Mouse (Mus musculus) megakaryocyte progenitor cell, adult 5-6 weeks (primary cell): Measurements from ENCODE around the gene Lrrc57. TPM values are rescaled to one million over a fixed set of nuclear protein-coding genes. Genes with fewer than 3 reads are reported as not detected.
A peak's percentile ranks its signal among the peaks of the same experiment; 100 is the strongest.
"Not testable (repeated sequence)": the region's sequence is repeated elsewhere in the genome, so short reads cannot be mapped to it uniquely, and the experiment has no call there.

Experiments used
- ATAC-seq: replicated peaks from 2 replicates; pipeline ENCODE4 v1.8.0; 2016; ENCODE audit warnings: mild to moderate bottlenecking, moderate TSS enrichment, inconsistent platforms; ENCODE audit not compliant: poor library complexity
- total RNA-seq, 2 experiments: library from RNA; stranded (forward) in 1 of 2; stranded (reverse) in 1 of 2; fragments of 157-497, 149-512 nt in 1 of 2; fragments of 200-1000 nt in 1 of 2; gene quantifications; 2 replicates each; pipeline versions ENCODE4 v1.2.3 to v1.2.4; 2015 to 2017

The Lrrc57 gene
- total RNA-seq, 2 experiments from 2014 or later: 21.4 to 22.9 TPM

GRCm38 (mm10) chr2:120606021-120606690 is 3.2 kb downstream of the Lrrc57 start:
- ATAC-seq: peak; percentile 41

DNA sequence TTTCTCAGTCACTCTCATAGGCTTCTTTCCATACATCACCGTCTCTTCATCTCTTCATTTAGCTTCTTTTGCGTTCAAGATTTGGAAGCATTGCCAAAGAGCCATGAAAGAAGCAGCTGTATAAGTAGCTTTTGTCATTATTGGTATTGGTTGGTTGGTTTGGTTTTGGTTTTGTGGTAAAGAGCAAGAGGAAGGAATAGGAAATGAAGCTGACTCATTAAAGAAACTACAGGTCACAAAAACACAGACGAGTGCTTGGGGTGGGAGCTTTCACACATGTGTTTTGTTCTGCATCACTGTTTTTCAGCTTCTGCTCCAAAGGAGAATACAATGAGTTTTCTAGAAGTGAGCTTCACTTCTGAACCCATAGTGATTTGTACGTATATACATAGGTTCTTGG is 9.8 kb downstream of the Lrrc57 start:
- ATAC-seq: no peak

DNA sequence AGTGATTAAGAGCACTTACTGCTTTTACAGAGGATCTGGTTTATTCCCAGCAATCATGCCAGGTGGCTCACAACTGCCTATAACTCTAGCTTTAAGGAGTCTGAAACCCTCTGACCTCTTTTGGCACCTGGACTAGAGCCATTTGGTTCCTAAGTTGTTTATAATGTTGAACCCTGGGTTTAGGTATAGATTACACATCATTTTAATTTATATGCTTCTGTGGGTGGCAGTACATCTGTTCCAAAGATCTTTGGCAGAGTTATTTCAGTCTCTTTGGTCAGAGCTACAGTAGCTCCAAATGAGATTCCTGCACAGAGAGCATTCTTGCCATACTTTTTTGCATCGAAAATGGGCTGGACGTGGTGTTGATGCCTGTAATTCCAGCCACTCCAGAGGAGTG is 11.6 kb downstream of the Lrrc57 start:
- ATAC-seq: no peak

DNA sequence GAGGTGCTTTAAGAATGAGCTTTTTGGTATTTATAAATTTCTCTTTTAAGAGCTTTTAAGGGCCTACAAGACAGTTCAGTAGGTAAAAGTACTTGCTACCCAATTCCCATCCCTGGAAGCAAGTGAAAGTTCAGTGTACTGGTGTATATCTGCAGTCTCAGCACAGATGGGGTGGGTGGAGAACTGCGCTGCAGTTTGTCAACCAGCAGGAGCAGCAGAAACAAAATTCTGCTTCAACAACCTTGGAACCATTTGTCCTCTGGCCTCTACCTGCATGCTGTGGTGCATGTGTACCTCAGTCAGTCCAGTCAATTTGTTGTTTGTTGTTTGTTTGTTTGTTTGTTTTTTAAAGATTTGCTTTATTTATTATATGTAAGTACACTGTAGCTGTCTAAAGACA is 17.1 kb downstream of the Lrrc57 start:
- no peak; the same call in 1 of the 2 replicates for ATAC-seq

DNA sequence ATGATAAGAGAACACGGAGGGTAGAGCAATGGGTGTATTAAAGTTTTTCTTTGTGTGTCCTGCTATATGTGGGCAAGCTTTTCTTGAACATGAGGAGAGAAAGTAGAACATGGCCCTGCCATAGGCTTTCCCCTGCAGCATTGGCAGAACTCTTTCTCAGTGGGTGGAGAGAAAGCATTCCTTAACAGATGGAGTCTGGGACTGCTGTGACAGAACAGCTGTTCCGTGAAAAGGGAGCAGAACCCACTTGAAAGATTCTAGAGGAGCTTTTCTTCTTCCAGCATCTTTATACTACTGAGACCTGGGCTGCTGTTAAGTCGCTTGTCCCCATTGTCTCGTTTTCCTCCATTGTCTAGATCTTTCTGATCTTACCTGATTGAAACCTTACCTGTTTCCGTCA is 19.6 kb downstream of the Lrrc57 start:
- no peak for ATAC-seq

GRCm38 (mm10) chr2:120578286-120578685 is 31.0 kb downstream of the Lrrc57 start:
- ATAC-seq: peak; percentile 79

GRCm38 (mm10) chr2:120577799-120578198 is 31.5 kb downstream of the Lrrc57 start:
- ATAC-seq: no peak

DNA sequence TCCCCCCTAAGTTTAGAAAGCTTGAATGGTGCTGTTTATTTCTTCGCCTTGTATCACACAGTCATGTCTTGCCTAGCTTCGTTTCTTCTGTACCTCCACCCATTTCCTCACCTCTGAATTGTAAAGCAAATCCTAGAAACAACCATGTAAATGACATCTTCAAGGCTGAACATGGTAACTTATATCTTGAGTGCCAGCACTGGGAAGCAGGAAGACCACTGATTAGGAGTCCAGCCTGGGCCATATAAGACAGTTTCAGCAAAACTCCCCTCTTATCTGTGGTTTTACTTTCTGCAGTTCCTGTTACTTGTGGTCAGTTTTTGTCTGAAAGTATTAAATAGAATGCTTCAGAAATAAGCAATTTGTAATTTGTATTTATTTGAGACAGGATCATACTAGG is 33.3 kb downstream of the Lrrc57 start:
- ATAC-seq: peak; percentile 79

- no peak for ATAC-seq
Observed at GRCm38 (mm10) chr2:120575121-120575520, 34.2 kb downstream of the Lrrc57 start.

DNA sequence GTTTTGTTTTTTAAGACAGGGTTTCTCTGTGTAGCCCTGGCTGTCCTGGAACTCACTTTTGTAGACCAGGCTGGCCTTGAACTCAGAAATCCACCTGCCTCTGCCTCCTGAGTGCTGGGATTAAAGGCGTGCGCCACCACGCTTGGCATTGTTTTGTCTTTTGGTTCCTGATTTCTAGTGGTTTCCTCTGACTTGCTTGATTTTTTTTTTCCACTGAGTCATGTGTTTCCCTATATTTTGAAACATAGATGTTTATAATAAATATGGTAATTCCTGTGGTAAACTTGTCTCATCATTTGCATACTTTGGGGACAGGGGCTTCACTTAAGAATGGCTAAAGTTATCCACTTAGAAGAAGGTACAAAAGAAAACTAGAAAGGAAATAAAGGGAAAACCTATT is 37.2 kb downstream of the Lrrc57 start:
- not testable (repeated sequence) for ATAC-seq

- no peak for ATAC-seq
Observed at GRCm38 (mm10) chr2:120571081-120571480, 38.2 kb downstream of the Lrrc57 start.

GRCm38 (mm10) chr2:120567798-120568320 is 41.5 kb downstream of the Lrrc57 start:
- no peak for ATAC-seq

GRCm38 (mm10) chr2:120566886-120567797 is 42.2 kb downstream of the Lrrc57 start, which contains the start of gene Snap23:
Gene Snap23, plus strand, starts transcription at chr2:120567671.
- peak; percentile 63 for ATAC-seq

- ATAC-seq: peak; percentile 32
Observed at GRCm38 (mm10) chr2:120565363-120565762, 44.0 kb downstream of the Lrrc57 start.

GRCm38 (mm10) chr2:120564548-120565188 is 44.7 kb downstream of the Lrrc57 start:
- not testable (repeated sequence) for ATAC-seq

DNA sequence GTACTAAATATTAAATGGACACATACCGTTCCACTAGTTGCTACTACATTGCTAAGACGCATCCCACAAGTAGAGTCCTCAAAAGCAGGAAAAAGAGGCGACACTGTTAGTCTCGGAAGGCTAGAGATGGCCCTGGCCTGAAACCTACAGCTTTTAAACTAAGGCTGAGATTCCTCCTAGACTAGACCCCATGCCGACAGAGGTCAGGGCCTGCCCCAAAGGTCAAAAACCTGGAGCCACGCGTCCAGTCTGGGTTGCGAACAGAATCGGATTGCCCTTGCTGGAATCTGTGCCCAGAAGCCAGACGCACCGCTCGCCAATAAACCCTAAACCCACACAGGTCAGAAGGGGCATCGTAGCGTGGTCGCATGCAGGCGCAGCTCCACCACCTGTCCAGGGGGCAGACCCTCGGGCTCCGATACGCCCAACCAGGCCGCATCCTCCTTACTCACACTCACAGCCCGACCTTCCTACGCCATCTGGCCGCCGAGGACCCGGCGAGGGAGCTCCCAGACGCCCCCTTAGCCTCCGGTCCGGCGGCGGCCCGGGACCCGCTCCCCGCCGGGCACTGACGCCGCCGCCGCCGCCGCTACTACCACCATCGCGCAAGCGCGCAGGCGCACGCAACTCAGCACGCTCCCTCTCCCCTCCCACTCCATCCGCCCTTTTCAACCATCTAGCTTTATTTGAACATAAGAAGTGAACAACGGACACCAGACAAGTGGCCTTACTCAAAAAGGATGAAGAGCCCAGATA is 45.9 kb downstream of the Lrrc57 start, which contains the start of gene Zfp106:
Zfp106 (minus strand) TSS at position 609 of the 756 bp plus-strand sequence.
- ATAC-seq: peak; percentile 76

- no peak for ATAC-seq
Observed at GRCm38 (mm10) chr2:120562859-120563234, 46.5 kb downstream of the Lrrc57 start.

- ATAC-seq: no peak
Observed at GRCm38 (mm10) chr2:120561524-120561923, 47.8 kb downstream of the Lrrc57 start.

DNA sequence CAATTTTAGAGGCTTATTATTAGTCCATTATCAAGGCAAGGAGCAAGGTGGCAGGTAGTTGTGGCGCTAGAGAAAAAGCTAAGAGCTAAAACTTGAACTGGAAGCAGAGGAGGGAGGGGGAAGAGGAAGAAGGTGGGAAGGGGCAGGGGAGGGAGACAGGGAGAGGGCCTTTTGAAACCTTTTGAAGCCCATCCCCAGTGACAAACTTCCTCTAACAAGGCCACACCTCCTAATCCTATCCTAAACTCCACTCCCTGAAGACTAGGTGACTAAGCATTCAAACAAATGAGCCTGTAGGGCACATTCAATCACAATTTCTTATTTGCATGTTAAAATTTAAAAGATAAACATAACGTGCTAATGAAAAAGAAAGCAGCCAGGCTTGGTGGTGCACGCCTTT is 50.5 kb downstream of the Lrrc57 start:
- ATAC-seq: peak; percentile 59

DNA sequence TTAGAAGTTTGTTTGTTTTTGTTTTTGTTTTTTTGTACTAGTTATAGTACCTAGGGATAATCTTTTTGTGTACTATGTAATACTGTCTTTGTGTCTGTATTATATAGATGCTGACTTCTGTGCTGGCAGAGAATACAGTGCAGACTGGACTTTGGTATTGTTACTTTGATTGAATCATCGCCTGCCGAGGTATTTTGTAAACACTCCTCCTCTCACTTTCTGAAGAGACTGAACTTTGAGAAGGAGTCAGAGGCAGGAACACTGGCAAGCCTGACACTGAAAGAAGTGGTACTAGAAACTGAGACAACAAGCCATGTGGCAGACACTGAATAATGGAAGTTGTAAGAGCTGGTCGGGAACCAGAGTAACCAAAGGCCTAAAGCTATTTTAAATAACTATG is 52.5 kb downstream of the Lrrc57 start:
- no peak for ATAC-seq
